Mouse (Mus musculus): ENCODE measurements at regions not wholly inside any gene's neighbourhood (a gene's known extent, or its start where the extent isn't known, plus 50 kb on each side); places are given as distances from the start of the nearest gene placed in this dataset.
A peak's percentile ranks its signal among the peaks of the same experiment; 100 is the strongest.

DNA sequence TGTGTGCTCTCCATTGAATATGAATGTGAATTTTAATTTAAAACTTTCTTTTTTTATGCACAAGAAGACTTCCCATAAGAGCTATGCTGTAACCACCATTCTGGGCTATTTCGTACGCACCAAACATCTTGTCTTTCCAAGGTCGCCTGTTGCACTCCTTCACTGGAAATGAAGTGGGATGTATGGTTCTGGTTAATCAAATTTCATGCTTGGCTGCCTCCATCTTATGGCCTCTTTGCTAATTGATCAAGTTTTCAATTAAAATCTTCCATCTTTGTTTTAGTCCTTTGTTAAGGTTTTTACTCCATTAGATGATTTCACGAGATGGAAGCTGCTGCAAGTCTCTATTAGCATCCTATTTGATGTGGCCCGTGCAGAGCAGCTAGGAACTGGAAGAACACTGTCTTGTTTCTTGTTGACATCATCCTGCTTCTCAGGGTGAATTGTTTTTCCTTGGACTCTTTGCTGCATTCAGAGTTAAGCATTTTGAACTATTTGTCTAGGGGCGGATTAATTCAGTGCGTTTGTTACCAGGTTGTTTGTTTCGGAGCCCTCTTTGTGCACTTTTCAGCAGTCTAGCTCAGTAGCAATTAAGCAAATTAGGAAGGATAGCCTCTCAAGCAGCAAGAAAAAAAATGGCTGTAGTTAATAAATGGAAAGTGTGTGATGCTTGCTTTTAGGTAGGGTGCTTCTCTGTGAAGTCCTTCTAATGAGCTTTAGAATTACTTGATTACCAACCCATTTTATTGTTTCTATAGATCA, 147.4 kb upstream of the Alcam start:
- Histone ChIP-seq H3K36me3 (no peaks in the 10 kb centered on the region), H3K4me2 (no peak overlapping the region), H3K27me3 (replicated peaks) (no peaks in the 10 kb centered on the region), H3K9ac (no peak overlapping the region), H3K4me1 (peaks cover 12% of the 10 kb centered on the region), H3K27ac (replicated peaks) (no peak overlapping the region), H3K9me3 (no peaks in the 10 kb centered on the region), H3K4me3 (no peak overlapping the region)
- 85% methylated on average over 8 of the region's 8 CpGs for WGBS
- no peak for ATAC-seq (ENCODE audit: extremely low read depth, insufficient number of reproducible peaks, low FRiP score, low TSS enrichment)

- Histone ChIP-seq H3K27me3 (replicated peaks) (no peaks in the 10 kb centered on the region), H3K4me1 (peaks cover 12% of the 10 kb centered on the region), H3K4me2 (no peak overlapping the region), H3K36me3 (no peaks in the 10 kb centered on the region), H3K27ac (replicated peaks) (0 out of 2 replicates have a peak overlapping the region, but pooled peaks have one; percentile 48), H3K4me3 (no peak overlapping the region), H3K9ac (no peak overlapping the region), H3K9me3 (no peaks in the 10 kb centered on the region)
- ATAC-seq (ENCODE audit: extremely low read depth, insufficient number of reproducible peaks, low FRiP score, low TSS enrichment) = no peak
- 13% methylated on average over 1 of the region's 1 CpGs for WGBS
Measured at GRCm38 (mm10) chr16:52598232-52598631, 144.4 kb upstream of the Alcam start.

DNA sequence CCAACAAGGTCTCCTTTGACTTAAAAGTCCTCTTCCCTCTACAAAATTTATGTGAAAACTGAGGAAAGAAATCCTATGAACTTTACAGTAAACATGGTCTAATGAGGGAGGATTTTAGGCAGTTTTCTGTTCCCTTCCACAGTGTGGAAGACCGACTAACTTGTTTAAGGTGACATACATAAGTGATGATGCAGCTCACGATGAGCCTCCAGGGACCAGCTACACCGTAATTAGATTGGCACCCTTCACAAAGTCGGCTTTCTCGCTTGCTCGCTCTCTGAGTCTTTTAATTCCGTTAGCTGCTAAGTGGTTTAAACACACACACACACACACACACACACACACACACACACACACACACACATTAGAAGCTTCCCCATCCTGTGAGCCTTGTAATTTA, 143.3 kb upstream of the Alcam start:
- no peak overlapping the region for H3K4me2 ChIP-seq
- WGBS = 76% methylated on average over 7 of the region's 7 CpGs

DNA sequence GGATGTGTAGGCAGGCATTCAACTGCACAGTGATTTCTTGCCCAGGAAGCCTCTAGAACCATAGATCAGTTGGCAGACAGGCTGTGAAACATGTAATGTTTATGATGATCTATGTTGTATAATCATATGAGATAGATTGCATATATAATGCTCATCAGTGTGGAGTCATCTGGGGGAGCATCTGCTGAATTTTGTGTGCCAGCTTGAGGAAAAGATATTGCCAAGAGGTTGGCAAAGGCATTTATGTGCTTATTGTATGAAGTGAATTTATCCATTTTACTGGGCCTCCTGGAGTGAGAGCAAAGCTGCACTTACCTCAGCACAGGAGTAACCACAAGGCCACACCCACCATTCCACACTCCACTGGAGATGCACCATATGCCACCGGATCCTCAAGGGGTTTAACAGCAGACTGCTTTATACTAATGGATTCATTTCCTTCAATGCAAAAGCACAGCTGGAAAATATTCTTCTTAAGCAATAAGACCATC, 134.5 kb upstream of the Alcam start:
- WGBS = 68% methylated on average over 1 of the region's 1 CpGs
- no peaks in the 10 kb centered on the region for H3K4me1 ChIP-seq
- no peaks in the 10 kb centered on the region for H3K36me3 ChIP-seq
- H3K4me3 ChIP-seq = no peak overlapping the region
- H3K27ac ChIP-seq (replicated peaks) = no peak overlapping the region
- H3K4me2 ChIP-seq = no peak overlapping the region
- ATAC-seq (ENCODE audit: extremely low read depth, insufficient number of reproducible peaks, low FRiP score, low TSS enrichment) = no peak
- H3K9me3 ChIP-seq = no peaks in the 10 kb centered on the region
- H3K27me3 ChIP-seq (replicated peaks) = no peaks in the 10 kb centered on the region
- H3K9ac ChIP-seq = no peak overlapping the region

More for the DNA sequence above, 143.3 kb upstream of the Alcam start:
- Histone ChIP-seq H3K27ac (replicated peaks) (no peak overlapping the region), H3K9me3 (no peaks in the 10 kb centered on the region), H3K4me3 (no peak overlapping the region), H3K4me1 (peaks cover 12% of the 10 kb centered on the region), H3K36me3 (no peaks in the 10 kb centered on the region), H3K27me3 (replicated peaks) (no peaks in the 10 kb centered on the region), H3K9ac (no peak overlapping the region)
- ATAC-seq (ENCODE audit: extremely low read depth, insufficient number of reproducible peaks, low FRiP score, low TSS enrichment) = no peak

DNA sequence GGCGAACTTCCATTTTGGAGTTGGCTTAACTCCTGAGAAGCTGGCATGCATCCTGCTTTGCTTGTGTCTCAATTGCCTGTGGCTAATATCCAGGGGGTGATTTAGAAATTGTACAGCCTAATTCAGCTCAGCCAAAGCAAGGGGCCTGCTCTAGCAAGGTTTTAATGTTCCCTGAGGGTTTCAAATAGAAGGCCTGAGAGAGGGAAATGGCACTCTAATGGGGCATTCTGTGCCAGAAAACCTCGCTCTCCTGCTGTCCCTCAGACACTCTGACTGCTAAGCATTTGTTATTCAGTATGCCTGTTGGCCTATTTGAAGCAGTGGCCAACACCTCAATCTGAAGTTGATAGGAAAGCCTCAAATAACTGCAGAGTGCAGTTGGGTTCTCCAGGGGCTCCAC, 115.2 kb upstream of the Alcam start:
- no peak overlapping the region for H3K9ac ChIP-seq
- 77% methylated on average over 2 of the region's 2 CpGs for WGBS
- H3K36me3 ChIP-seq = no peaks in the 10 kb centered on the region
- H3K4me3 ChIP-seq = no peak overlapping the region
- H3K4me2 ChIP-seq = no peak overlapping the region
- no peaks in the 10 kb centered on the region for H3K9me3 ChIP-seq
- H3K27me3 ChIP-seq (replicated peaks) = no peaks in the 10 kb centered on the region
- H3K27ac ChIP-seq (replicated peaks) = no peak overlapping the region
- H3K4me1 ChIP-seq = no peaks in the 10 kb centered on the region
- ATAC-seq (ENCODE audit: extremely low read depth, insufficient number of reproducible peaks, low FRiP score, low TSS enrichment) = no peak

GRCm38 (mm10) chr16:52536278-52536677, 82.4 kb upstream of the Alcam start:
- Histone ChIP-seq H3K27ac (replicated peaks) (no peak overlapping the region), H3K4me2 (no peak overlapping the region), H3K9ac (no peak overlapping the region), H3K4me3 (no peak overlapping the region), H3K4me1 (no peaks in the 10 kb centered on the region), H3K36me3 (no peaks in the 10 kb centered on the region), H3K27me3 (replicated peaks) (no peaks in the 10 kb centered on the region), H3K9me3 (no peaks in the 10 kb centered on the region)
- 60% methylated on average over 1 of the region's 1 CpGs for WGBS
- ATAC-seq (ENCODE audit: extremely low read depth, insufficient number of reproducible peaks, low FRiP score, low TSS enrichment) = no peak

- Histone ChIP-seq H3K4me2 (no peak overlapping the region), H3K27ac (replicated peaks) (no peak overlapping the region), H3K9me3 (no peaks in the 10 kb centered on the region), H3K9ac (no peak overlapping the region), H3K36me3 (no peaks in the 10 kb centered on the region), H3K4me3 (no peak overlapping the region), H3K4me1 (no peaks in the 10 kb centered on the region), H3K27me3 (replicated peaks) (no peaks in the 10 kb centered on the region)
- 60% methylated on average over 1 of the region's 1 CpGs for WGBS
- no peak for ATAC-seq (ENCODE audit: extremely low read depth, insufficient number of reproducible peaks, low FRiP score, low TSS enrichment)
Measured at GRCm38 (mm10) chr16:52534601-52535000, 80.7 kb upstream of the Alcam start.

- no peaks in the 10 kb centered on the region for H3K4me1 ChIP-seq
- no peak for ATAC-seq (ENCODE audit: extremely low read depth, insufficient number of reproducible peaks, low FRiP score, low TSS enrichment)
- H3K27me3 ChIP-seq (replicated peaks) = no peaks in the 10 kb centered on the region
- H3K4me2 ChIP-seq = no peak overlapping the region
- no peaks in the 10 kb centered on the region for H3K9me3 ChIP-seq
- H3K36me3 ChIP-seq = no peaks in the 10 kb centered on the region
- no peak overlapping the region for H3K9ac ChIP-seq
- WGBS = 54% methylated on average over 1 of the region's 1 CpGs
- no peak overlapping the region for H3K27ac ChIP-seq (replicated peaks)
- no peak overlapping the region for H3K4me3 ChIP-seq
Measured at GRCm38 (mm10) chr16:52532475-52533083, 78.7 kb upstream of the Alcam start.

- WGBS = 65% methylated on average over 5 of the region's 5 CpGs
- Histone ChIP-seq H3K36me3 (no peaks in the 10 kb centered on the region), H3K9me3 (no peaks in the 10 kb centered on the region), H3K27ac (replicated peaks) (peak overlapping the region; percentile 32; the same call in 1 of the 2 replicates), H3K4me3 (no peak overlapping the region), H3K4me1 (peaks cover 3% of the 10 kb centered on the region; the same call in 1 of the 2 replicates), H3K4me2 (no peak overlapping the region), H3K27me3 (replicated peaks) (no peaks in the 10 kb centered on the region), H3K9ac (no peak overlapping the region)
- no peak for ATAC-seq (ENCODE audit: extremely low read depth, insufficient number of reproducible peaks, low FRiP score, low TSS enrichment)
Measured at GRCm38 (mm10) chr16:52513546-52514409, 59.9 kb upstream of the Alcam start.

- Histone ChIP-seq H3K27me3 (replicated peaks) (no peaks in the 10 kb centered on the region), H3K4me1 (no peaks in the 10 kb centered on the region), H3K27ac (replicated peaks) (no peak overlapping the region), H3K9me3 (no peaks in the 10 kb centered on the region), H3K4me2 (no peak overlapping the region), H3K4me3 (no peak overlapping the region), H3K36me3 (no peaks in the 10 kb centered on the region), H3K9ac (no peak overlapping the region)
- no peak for ATAC-seq (ENCODE audit: extremely low read depth, insufficient number of reproducible peaks, low FRiP score, low TSS enrichment)
- 56% methylated on average over 10 of the region's 10 CpGs for WGBS
Measured at GRCm38 (mm10) chr16:52508633-52509379, 54.9 kb upstream of the Alcam start.

All from heart, embryonic 13.5 days (tissue).